Mouse (Mus musculus) megakaryocyte-erythroid progenitor cell, adult 5-6 weeks (primary cell): ENCODE data around the gene Dkkl1. TPM values are rescaled to one million over a fixed set of nuclear protein-coding genes. Genes with fewer than 3 reads are reported as not detected.
A peak's percentile ranks its signal among the peaks of the same experiment; 100 is the strongest.

Source experiments
- ATAC-seq: replicated peaks from 2 replicates; pipeline ENCODE4 v1.8.0; 2016; ENCODE audit warnings: mild to moderate bottlenecking, inconsistent platforms; ENCODE audit not compliant: severe bottlenecking, poor library complexity, low FRiP score, low TSS enrichment
- total RNA-seq, 2 experiments: library from RNA; stranded (forward) in 1 of 2; stranded (reverse) in 1 of 2; fragments of 200-1000, 215-1000 nt in 1 of 2; fragments of >200 nt in 1 of 2; fragmentation: Nextera tagmentation in 1 of 2; gene quantifications; 2 replicates each; pipeline ENCODE4 v1.2.3; 2014 to 2017

Gene Dkkl1
- total RNA-seq, 2 experiments from 2014 or later: 32.1 to 40.5 TPM

GRCm38 (mm10) chr7:45231941-45232340, 20.0 kb upstream of the Dkkl1 start:
- ATAC-seq: no peak

- ATAC-seq: no peak
Measured at GRCm38 (mm10) chr7:45231192-45231591, 19.2 kb upstream of the Dkkl1 start.

GRCm38 (mm10) chr7:45229459-45230203, 17.7 kb upstream of the Dkkl1 start:
- no peak for ATAC-seq

- ATAC-seq: no peak
Measured at GRCm38 (mm10) chr7:45229046-45229445, 17.1 kb upstream of the Dkkl1 start.

GRCm38 (mm10) chr7:45228548-45228947, 16.6 kb upstream of the Dkkl1 start:
- no peak for ATAC-seq

- no peak for ATAC-seq
Measured at GRCm38 (mm10) chr7:45226421-45226820, 14.5 kb upstream of the Dkkl1 start.

- ATAC-seq: no peak
Measured at GRCm38 (mm10) chr7:45224826-45225225, 12.9 kb upstream of the Dkkl1 start.

GRCm38 (mm10) chr7:45221680-45222079, 9.7 kb upstream of the Dkkl1 start:
- no peak for ATAC-seq

- no peak for ATAC-seq
Measured at GRCm38 (mm10) chr7:45216442-45217183, 4.7 kb upstream of the Dkkl1 start.

- no peak for ATAC-seq
Measured at GRCm38 (mm10) chr7:45215673-45216441, 3.9 kb upstream of the Dkkl1 start, which contains the start of gene Tead2. Gene Tead2, plus strand, starts transcription at chr7:45215753.

GRCm38 (mm10) chr7:45213708-45214107, 1.8 kb upstream of the Dkkl1 start:
- ATAC-seq: no peak

- ATAC-seq: no peak
Measured at GRCm38 (mm10) chr7:45212356-45212755, 409 bp upstream of the Dkkl1 start.

- ATAC-seq: no peak
Measured at GRCm38 (mm10) chr7:45211070-45211469, 877 bp downstream of the Dkkl1 start.

- no peak for ATAC-seq
Measured at GRCm38 (mm10) chr7:45208260-45208659, 3.7 kb downstream of the Dkkl1 start.

- peak; percentile 95 for ATAC-seq
Measured at GRCm38 (mm10) chr7:45204380-45205143, 7.4 kb downstream of the Dkkl1 start, which contains the start of gene Ccdc155. Gene Ccdc155, minus strand, starts transcription at chr7:45204892.

GRCm38 (mm10) chr7:45202654-45203053, 9.3 kb downstream of the Dkkl1 start:
- ATAC-seq: no peak

GRCm38 (mm10) chr7:45198961-45199360, 13.0 kb downstream of the Dkkl1 start:
- no peak for ATAC-seq

- ATAC-seq: 0 out of 2 replicates have a peak, but pooled peaks have one; percentile 53
Measured at GRCm38 (mm10) chr7:45198435-45198834, 13.5 kb downstream of the Dkkl1 start.

GRCm38 (mm10) chr7:45196994-45197393, 15.0 kb downstream of the Dkkl1 start:
- ATAC-seq: no peak
